Comparison of ENCODE assay signal across 9 mouse cellular contexts in the genomic region with DNA sequence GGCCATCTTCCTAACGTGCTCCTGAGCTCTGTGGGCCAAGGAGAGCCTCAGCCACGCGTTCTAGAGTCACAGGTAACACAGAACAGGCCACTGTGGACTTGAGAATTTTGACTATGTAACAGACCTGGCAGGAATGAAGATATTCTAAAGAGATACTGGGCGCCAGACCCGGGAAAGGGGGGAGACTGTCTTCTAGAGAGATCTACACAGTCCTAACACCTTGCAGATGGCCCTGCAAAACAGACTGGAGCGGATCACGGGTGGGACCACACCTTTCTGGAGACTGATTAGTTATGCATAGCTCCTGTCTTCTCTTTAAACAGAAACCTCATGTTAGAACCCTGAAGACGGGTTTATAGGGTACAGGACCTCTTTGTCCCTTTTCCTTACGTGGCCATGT.
DNase-seq lines count a peak whose midpoint lies in the region; ATAC-seq and TF ChIP-seq lines count a peak whose summit lies in the region.
"Had no signal": no experiment of that assay in that cellular context is flagged by ENCODE, and none has a peak within 500 bp of the region (broad histone marks: within the 10 kb centered on the region; RNA-seq: fewer than 3 reads in every experiment).

No protein-coding gene starts in this region.

- peaks cover 8 to 19% of the 10 kb centered on the region in 2 experiments for H3K4me1 ChIP-seq in heart, embryonic 14.5 days (ENCODE audit: control insufficient read depth in 2 of 2, insufficient read depth in 2 of 2, low read length in 2 of 2)
- H3K4me1 ChIP-seq in cortical plate, adult 2 months (ENCODE audit: control insufficient read depth, insufficient read depth, low read length): 0 out of 2 replicates have a peak, but pooled peaks cover 2% of the 10 kb centered on the region
- peaks cover 19% of the 10 kb centered on the region for H3K4me1 ChIP-seq in hindbrain, embryonic 14.5 days (replicated peaks; ENCODE audit: control insufficient read depth, insufficient read depth, low read length)
- peaks cover 22% of the 10 kb centered on the region for H3K4me1 ChIP-seq in midbrain, embryonic 13.5 days (replicated peaks)

- no peaks in the 10 kb centered on the region for H3K9me3 ChIP-seq in heart, embryonic 14.5 days (ENCODE audit: control insufficient read depth, low read length)
- no peaks in the 10 kb centered on the region for H3K9me3 ChIP-seq in hindbrain, embryonic 14.5 days (ENCODE audit: control insufficient read depth, low read length)
- H3K9me3 ChIP-seq in midbrain, embryonic 13.5 days: no peaks in the 10 kb centered on the region

- no peak for ATAC-seq in heart, embryonic 14.5 days (ENCODE audit: insufficient number of reproducible peaks, insufficient read depth, low FRiP score, low read depth)
- ATAC-seq in hindbrain, embryonic 14.5 days (ENCODE audit: low FRiP score): peak; percentile 51; the same call in 1 of the 2 replicates
- peak; percentile 57 for ATAC-seq in midbrain, embryonic 13.5 days

- H3K27ac ChIP-seq in heart, embryonic 14.5 days (replicated peaks in 1 of 2; ENCODE audit: control insufficient read depth in 1 of 2, insufficient read depth in 1 of 2, low read depth in 2 of 2, low read length in 2 of 2): no peak overlapping the region
- H3K27ac ChIP-seq in cortical plate, adult 2 months (ENCODE audit: insufficient read depth, low read length): no peak overlapping the region
- H3K27ac ChIP-seq in hindbrain, embryonic 14.5 days: peak overlapping the region; percentile 60
- H3K27ac ChIP-seq in midbrain, embryonic 13.5 days: peak overlapping the region; percentile 37; the same call in 1 of the 2 replicates

- no peak for TF ChIP-seq POLR2A in cortical plate, adult 2 months (IDR thresholded peaks at IDR 0.05; ENCODE audit: extremely low read depth, insufficient read depth, low read length)

- no peaks in the 10 kb centered on the region for H3K27me3 ChIP-seq in heart, embryonic 14.5 days (ENCODE audit: control insufficient read depth, insufficient read depth, low read length)
- H3K27me3 ChIP-seq in hindbrain, embryonic 14.5 days (ENCODE audit: control insufficient read depth, insufficient read depth, low read length): no peaks in the 10 kb centered on the region
- H3K27me3 ChIP-seq in midbrain, embryonic 13.5 days: 0 out of 2 replicates have a peak, but pooled peaks cover 3% of the 10 kb centered on the region

- no peak for TF ChIP-seq CTCF in cortical plate, adult 2 months (IDR thresholded peaks at IDR 0.05; ENCODE audit: extremely low read depth, insufficient read depth, low read length)

- H3K4me2 ChIP-seq in heart, embryonic 14.5 days (ENCODE audit: low read length): peak overlapping the region; percentile 67
- peak overlapping the region; percentile 54 for H3K4me2 ChIP-seq in hindbrain, embryonic 14.5 days (replicated peaks)
- peak overlapping the region; percentile 57 for H3K4me2 ChIP-seq in midbrain, embryonic 13.5 days (replicated peaks)

- no peak for DNase-seq in heart, adult 9 months (ENCODE audit: low spot score in 2 of 2)
- no peak for DNase-seq in hindbrain, embryonic 14.5 days (ENCODE audit: low spot score)
- no peak for DNase-seq in urinary bladder, postnatal 36 days (ENCODE audit: low spot score in 2 of 2)
- DNase-seq in urinary bladder, adult 2 months (ENCODE audit: low spot score): no peak
- DNase-seq in retina, embryonic 14.5 days (ENCODE audit: low spot score): no peak
- DNase-seq: gastrocnemius, postnatal 36 days had no signal

- peak overlapping the region; percentile 25 to 26; a peak in 3 of 4 replicates for H3K4me3 ChIP-seq in heart, embryonic 14.5 days (ENCODE audit: control insufficient read depth in 1 of 2, insufficient read depth in 1 of 2, low read depth in 1 of 2, low read length in 2 of 2)
- H3K4me3 ChIP-seq in cortical plate, adult 2 months (ENCODE audit: insufficient read depth, low read length): peak overlapping the region; percentile 17
- H3K4me3 ChIP-seq in hindbrain, embryonic 14.5 days (replicated peaks; ENCODE audit: low read length): peak overlapping the region; percentile 27
- peak overlapping the region; percentile 35 for H3K4me3 ChIP-seq in midbrain, embryonic 13.5 days (replicated peaks)

- H3K9ac ChIP-seq in heart, embryonic 14.5 days (ENCODE audit: low read length): peak overlapping the region; percentile 34; the same call in 1 of the 2 replicates
- H3K9ac ChIP-seq in hindbrain, embryonic 14.5 days: peak overlapping the region; percentile 37; the same call in 1 of the 2 replicates
- H3K9ac ChIP-seq in midbrain, embryonic 13.5 days (replicated peaks): peak overlapping the region; percentile 45; the same call in 1 of the 2 replicates

- no peaks in the 10 kb centered on the region for H3K36me3 ChIP-seq in heart, embryonic 14.5 days (ENCODE audit: control insufficient read depth, insufficient read depth, low read length)
- H3K36me3 ChIP-seq in hindbrain, embryonic 14.5 days (replicated peaks; ENCODE audit: control insufficient read depth, insufficient read depth): no peaks in the 10 kb centered on the region
- no peaks in the 10 kb centered on the region for H3K36me3 ChIP-seq in midbrain, embryonic 13.5 days

- 54% methylated on average over 9 of the region's 9 CpGs for WGBS in heart, embryonic 14.5 days
- 59% methylated on average over 9 of the region's 9 CpGs for WGBS in hindbrain, embryonic 14.5 days
- WGBS in midbrain, embryonic 13.5 days: 63% methylated on average over 9 of the region's 9 CpGs

Comparison
In these comparisons a context has a peak if more than half of its experiments do, and no peak if none do; other contexts are left out.
1. H3K27ac ChIP-seq: peak in hindbrain, embryonic 14.5 days (single experiment) and midbrain, embryonic 13.5 days (single experiment); none in heart, embryonic 14.5 days (0 of 2) and cortical plate, adult 2 months (single experiment).
2. Peak in every context shown above with its lines, with median percentiles within 50 percentile points of each other: H3K4me2 ChIP-seq, H3K4me3 ChIP-seq and H3K9ac ChIP-seq.